Mouse (Mus musculus): ENCODE measurements around the gene Pus7l. TPM values are rescaled to one million over a fixed set of nuclear protein-coding genes. Genes with fewer than 3 reads are reported as not detected.

Pus7l gene
- total and polyA plus RNA-seq, 3 experiments: 33.2 to 51.2 (median 40.6) TPM

- DNase-seq (ENCODE audit: low read depth, low spot score): no peak
- Histone ChIP-seq H3K27me3 (ENCODE audit: control insufficient read depth in 1 of 2, insufficient read depth in 2 of 2, low read length in 2 of 2) (no peaks in the 10 kb centered on the region), H3K4me3 (ENCODE audit: control insufficient read depth in 1 of 2, insufficient read depth in 1 of 2, low read depth in 2 of 2, low read length in 2 of 2) (no peak overlapping the region), H3K4me1 (ENCODE audit: control insufficient read depth in 1 of 2, insufficient read depth in 2 of 2, low read length in 2 of 2) (no peaks in the 10 kb centered on the region), H3K9me3 (replicated peaks; ENCODE audit: insufficient read depth, low read length) (no peaks in the 10 kb centered on the region), H3K79me2 (ENCODE audit: control insufficient read depth, insufficient read depth, low read length, poor library complexity) (no peaks in the 10 kb centered on the region), H3K27ac (ENCODE audit: control insufficient read depth, low read depth, low read length) (no peak overlapping the region), H3K36me3 (ENCODE audit: control insufficient read depth in 1 of 2, insufficient read depth in 2 of 2, low read length in 2 of 2) (no peaks in the 10 kb centered on the region), H3K9ac (ENCODE audit: control insufficient read depth, low read depth, low read length, poor library complexity, severe bottlenecking) (no peak overlapping the region)
- no peak for TF ChIP-seq ZKSCAN1 (IDR thresholded peaks at IDR 0.05; ENCODE audit: low read depth, low read length)
- TF ChIP-seq KAT2A (conservative IDR thresholded peaks at IDR 0.05; ENCODE audit: low read depth, low read length): no peak
- no peak for TF ChIP-seq MXI1 (IDR thresholded peaks at IDR 0.05; ENCODE audit: low read depth, low read length)
- TF ChIP-seq NRF1 (IDR thresholded peaks at IDR 0.05; ENCODE audit: insufficient read depth, low read depth, low read length, poor library complexity, severe bottlenecking): no peak
- TF ChIP-seq USF2 (IDR thresholded peaks at IDR 0.05; ENCODE audit: borderline replicate concordance in 1 of 2, insufficient read depth in 1 of 2, low read depth in 1 of 2, low read length in 2 of 2): no peak
- no peak for TF ChIP-seq ETS1 (IDR thresholded peaks at IDR 0.05; ENCODE audit: low read depth, low read length)
- no peak for TF ChIP-seq CHD2 (IDR thresholded peaks at IDR 0.05; ENCODE audit: low read length)
- TF ChIP-seq MYC (IDR thresholded peaks at IDR 0.05; ENCODE audit: low read depth, low read length): no peak
- no peak for TF ChIP-seq E2F4 (IDR thresholded peaks at IDR 0.05; ENCODE audit: borderline replicate concordance, low read depth, low read length)
- no peak for TF ChIP-seq ELF1 (IDR thresholded peaks at IDR 0.05; ENCODE audit: low read depth, low read length)
- no peak for TF ChIP-seq NELFE (IDR thresholded peaks at IDR 0.05; ENCODE audit: low read depth, low read length)
- TF ChIP-seq ZMIZ1 (IDR thresholded peaks at IDR 0.05; ENCODE audit: low read depth, low read length): no peak
- TF ChIP-seq GABPA (IDR thresholded peaks at IDR 0.05; ENCODE audit: low read depth, low read length): no peak
- TF ChIP-seq TBP (IDR thresholded peaks at IDR 0.05; ENCODE audit: low read depth, low read length): no peak
- TF ChIP-seq TAL1 (IDR thresholded peaks at IDR 0.05; ENCODE audit: low read length): no peak
- no peak for TF ChIP-seq SMC3 (IDR thresholded peaks at IDR 0.05; ENCODE audit: low read depth, low read length)
- TF ChIP-seq EP300 (IDR thresholded peaks at IDR 0.05; ENCODE audit: low read depth in 1 of 2, low read length in 2 of 2): no peak
- no peak for TF ChIP-seq CHD1 (IDR thresholded peaks at IDR 0.05; ENCODE audit: low read depth, low read length)
- TF ChIP-seq JUND (IDR thresholded peaks at IDR 0.05; ENCODE audit: low read depth, low read length): no peak
- no peak for TF ChIP-seq BHLHE40 (IDR thresholded peaks at IDR 0.05; ENCODE audit: borderline replicate concordance, low read depth, low read length)
These were observed 15.7 kb upstream of the Pus7l start for GRCm38 (mm10) chr15:94558895-94559656.

- no peak overlapping the region for H3K4me3 ChIP-seq (ENCODE audit: control insufficient read depth in 1 of 2, insufficient read depth in 1 of 2, low read depth in 2 of 2, low read length in 2 of 2)
- TF ChIP-seq TCF12 (IDR thresholded peaks at IDR 0.05; ENCODE audit: low read depth, low read length) (no peak), MAX (IDR thresholded peaks at IDR 0.05; ENCODE audit: low read length) (0 out of 2 replicates have a peak, but pooled peaks have one; percentile 24), MXI1 (IDR thresholded peaks at IDR 0.05; ENCODE audit: low read depth, low read length) (no peak), BHLHE40 (IDR thresholded peaks at IDR 0.05; ENCODE audit: borderline replicate concordance, low read depth, low read length) (peak; percentile 39; the same call in 1 of the 2 replicates), MYB (IDR thresholded peaks at IDR 0.05; ENCODE audit: low read depth, low read length) (no peak), POLR2AphosphoS2 (IDR thresholded peaks at IDR 0.05; ENCODE audit: low read length) (no peak), KAT2A (conservative IDR thresholded peaks at IDR 0.05; ENCODE audit: low read depth, low read length) (no peak), SIN3A (IDR thresholded peaks at IDR 0.05; ENCODE audit: low read length) (peak; percentile 62), POLR2AphosphoS5 (IDR thresholded peaks at IDR 0.05; ENCODE audit: borderline replicate concordance, low read depth, low read length) (no peak), ELF1 (IDR thresholded peaks at IDR 0.05; ENCODE audit: low read depth, low read length) (no peak), SMC3 (IDR thresholded peaks at IDR 0.05; ENCODE audit: low read depth, low read length) (peak; percentile 99), TBP (IDR thresholded peaks at IDR 0.05; ENCODE audit: low read depth, low read length) (no peak), CTCF (IDR thresholded peaks at IDR 0.05 in 2 of 3, conservative IDR thresholded peaks at IDR 0.05 in 1 of 3; ENCODE audit: control insufficient read depth in 1 of 3, insufficient read depth in 1 of 3, low read depth in 2 of 3, low read length in 3 of 3, poor library complexity in 1 of 3, severe bottlenecking in 1 of 3) (peak in 2 of 3 experiments; percentile 97 to 100), ZC3H11A (IDR thresholded peaks at IDR 0.05; ENCODE audit: low read depth, low read length) (peak; percentile 95), ZNF384 (IDR thresholded peaks at IDR 0.05; ENCODE audit: low read depth, low read length) (peak; percentile 58; the same call in 1 of the 2 replicates), NELFE (IDR thresholded peaks at IDR 0.05; ENCODE audit: low read depth, low read length) (no peak)
These were observed 14.1 kb upstream of the Pus7l start for GRCm38 (mm10) chr15:94557442-94557841.

More at GRCm38 (mm10) chr15:94557442-94557841, 14.1 kb upstream of the Pus7l start:
- H3K36me3 ChIP-seq (ENCODE audit: control insufficient read depth in 1 of 2, insufficient read depth in 2 of 2, low read length in 2 of 2): no peaks in the 10 kb centered on the region
- peak; percentile 95 for DNase-seq (ENCODE audit: low read depth, low spot score)
- no peaks in the 10 kb centered on the region for H3K79me2 ChIP-seq (ENCODE audit: control insufficient read depth, insufficient read depth, low read length, poor library complexity)
- no peak overlapping the region for H3K27ac ChIP-seq (ENCODE audit: control insufficient read depth, low read depth, low read length)
- H3K9me3 ChIP-seq (replicated peaks; ENCODE audit: insufficient read depth, low read length): no peaks in the 10 kb centered on the region
- no peaks in the 10 kb centered on the region for H3K27me3 ChIP-seq (ENCODE audit: control insufficient read depth in 1 of 2, insufficient read depth in 2 of 2, low read length in 2 of 2)
- H3K9ac ChIP-seq (ENCODE audit: control insufficient read depth, low read depth, low read length, poor library complexity, severe bottlenecking): no peak overlapping the region
- H3K4me1 ChIP-seq (ENCODE audit: control insufficient read depth in 1 of 2, insufficient read depth in 2 of 2, low read length in 2 of 2): no peaks in the 10 kb centered on the region

Measured in MEL (cell line).